Mouse (Mus musculus): ENCODE measurements around the gene 4930519G04Rik.

DNA sequence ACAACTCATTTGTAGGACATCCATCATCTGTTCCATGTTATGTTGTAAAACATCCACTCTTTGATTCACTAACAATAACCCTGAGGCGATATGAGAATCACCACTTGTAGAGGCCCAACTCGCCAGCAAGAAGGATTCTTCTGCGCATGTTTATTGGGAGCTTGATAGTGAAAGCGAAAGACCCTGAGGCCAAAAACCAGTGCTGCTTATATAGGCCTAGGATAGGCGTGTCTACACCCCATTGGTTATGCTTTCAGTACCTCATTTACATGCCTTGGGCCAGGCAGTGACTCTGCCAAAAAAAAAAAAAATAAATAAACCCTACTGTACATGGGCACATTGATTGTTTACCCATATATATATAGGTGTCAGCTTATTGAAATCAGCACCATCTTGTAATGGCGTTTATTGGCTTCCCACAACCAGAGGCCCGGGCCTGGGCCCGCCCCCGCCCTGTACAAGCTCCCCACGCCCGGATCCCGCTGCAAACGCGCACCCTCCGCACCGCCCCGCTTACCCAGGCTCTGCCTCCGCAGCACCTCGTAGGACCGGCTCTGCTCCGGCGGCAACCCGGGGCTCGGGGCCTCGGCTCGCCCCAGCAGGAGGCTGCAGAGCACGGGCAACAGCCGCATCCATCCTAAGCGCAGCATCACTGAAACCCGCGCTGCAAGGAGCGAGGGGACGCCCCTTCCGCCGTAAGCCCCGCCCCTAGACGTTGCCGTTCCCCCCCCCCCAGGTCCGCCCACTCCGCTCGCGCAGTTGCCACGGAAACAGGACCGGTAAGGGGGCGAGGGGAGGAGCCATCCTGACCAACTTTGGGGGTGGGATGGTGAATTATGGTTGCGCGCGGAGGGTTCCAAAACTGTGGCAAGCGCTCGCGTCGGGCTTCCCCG, 30.4 kb upstream of the 4930519G04Rik start, which contains the start of gene 1500011B03Rik:
- TF ChIP-seq TAL1 (IDR thresholded peaks at IDR 0.05; ENCODE audit: low read length) (no peak), GATA1 (IDR thresholded peaks at IDR 0.05; ENCODE audit: low read length) (no peak)

Measured in erythroblast, embryonic 14.5 days (primary cell).